Mouse (Mus musculus): ENCODE measurements around the gene Trpm3.
"Not testable (repeated sequence)": the region's sequence is repeated elsewhere in the genome, so short reads cannot be mapped to it uniquely, and the experiment has no call there.

Trpm3 gene

DNA sequence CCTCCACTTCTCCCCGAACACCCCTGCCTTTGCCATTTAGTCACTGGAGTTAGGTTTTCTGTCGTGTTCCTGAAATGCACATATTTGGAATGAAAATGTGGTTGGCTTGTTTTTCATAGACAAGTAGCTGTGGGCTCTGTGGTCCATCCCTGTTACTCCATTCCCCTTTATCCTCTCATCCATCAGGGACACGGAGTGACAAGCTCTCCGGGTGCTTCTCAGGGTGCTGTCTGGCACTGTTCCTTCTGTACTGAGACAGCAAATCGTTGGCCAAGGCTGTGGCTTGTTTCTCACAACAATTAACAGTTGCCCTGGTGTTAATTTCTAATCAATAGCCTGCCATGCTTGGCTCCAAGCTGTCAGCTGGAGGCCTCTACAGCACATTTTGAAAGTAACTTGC, 838.7 kb downstream of the Trpm3 start:
- no peak for DNase-seq (ENCODE audit: low spot score)

DNA sequence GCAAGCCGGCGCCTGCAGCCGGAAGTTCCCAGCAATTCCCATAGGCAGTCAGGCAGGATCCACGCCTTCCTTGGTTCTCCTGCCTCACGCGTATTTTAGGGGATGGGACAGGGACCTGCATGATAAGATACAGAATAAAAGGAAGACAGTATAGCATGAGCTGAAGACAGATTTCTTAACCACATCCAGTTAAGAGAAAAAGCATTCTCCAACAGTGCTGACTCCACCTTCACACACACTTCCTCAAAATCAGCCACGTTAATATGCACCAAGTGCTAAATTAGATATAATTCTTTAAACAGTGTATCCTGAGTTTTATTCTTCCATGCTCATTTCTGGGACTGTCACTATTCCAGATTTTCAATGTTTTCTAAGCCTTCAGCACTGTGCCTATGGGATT, 839.9 kb downstream of the Trpm3 start:
- no peak for DNase-seq (ENCODE audit: low spot score)

DNA sequence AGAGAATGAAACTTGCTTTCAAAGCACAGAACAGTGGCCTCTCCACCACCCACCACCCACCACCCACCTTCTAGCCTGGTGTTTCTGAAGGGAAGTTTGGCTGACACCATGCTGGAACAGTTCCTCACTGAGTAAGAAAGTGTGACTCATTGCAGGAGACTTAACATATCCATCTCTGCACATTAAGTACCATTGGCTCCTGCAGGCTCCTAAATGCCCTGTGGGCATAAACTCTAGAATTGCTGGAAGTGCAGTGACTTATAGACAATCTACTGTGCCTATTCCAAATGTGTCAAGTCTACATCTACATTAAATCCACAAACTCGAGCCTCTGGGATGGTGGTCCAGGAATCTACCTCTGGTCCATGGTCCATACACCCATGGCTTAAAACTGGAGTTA, 840.3 kb downstream of the Trpm3 start:
- DNase-seq (ENCODE audit: low spot score) = no peak

DNA sequence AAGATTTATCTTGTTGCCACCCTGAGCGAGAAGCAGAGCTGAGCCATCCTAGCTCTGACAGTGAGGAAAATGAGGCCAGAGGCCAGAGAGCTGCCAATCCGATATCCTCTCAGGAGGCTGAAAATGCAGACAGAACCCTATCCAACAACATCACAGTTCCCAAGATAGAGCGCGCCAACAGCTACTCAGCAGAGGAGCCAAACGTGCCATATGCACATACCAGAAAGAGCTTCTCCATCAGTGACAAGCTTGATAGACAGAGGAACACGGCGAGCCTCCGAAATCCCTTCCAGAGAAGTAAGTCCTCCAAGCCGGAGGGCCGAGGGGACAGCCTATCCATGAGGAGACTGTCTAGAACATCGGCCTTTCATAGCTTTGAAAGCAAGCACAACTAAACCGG, 849.1 kb downstream of the Trpm3 start:
- DNase-seq (ENCODE audit: low spot score) = no peak

DNA sequence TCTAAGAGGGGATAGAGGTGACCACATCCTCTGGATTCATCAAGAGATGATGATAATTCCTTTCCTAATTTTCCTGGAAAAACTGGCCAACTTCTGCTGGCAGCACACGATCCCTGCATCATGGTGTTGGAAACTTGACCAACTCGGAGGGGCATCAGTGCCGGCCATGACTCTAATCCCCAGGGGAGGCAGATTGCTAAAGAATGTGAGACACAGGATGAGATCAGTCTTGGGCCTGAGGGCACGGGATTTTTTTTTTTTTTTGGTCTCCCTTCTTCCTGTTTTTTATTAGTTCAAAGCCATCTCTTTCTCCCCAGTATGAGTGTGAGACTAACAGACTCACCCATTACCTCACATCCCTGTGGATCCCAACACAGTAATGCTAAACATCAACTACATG, 855.1 kb downstream of the Trpm3 start:
- DNase-seq (ENCODE audit: low spot score) = no peak

DNA sequence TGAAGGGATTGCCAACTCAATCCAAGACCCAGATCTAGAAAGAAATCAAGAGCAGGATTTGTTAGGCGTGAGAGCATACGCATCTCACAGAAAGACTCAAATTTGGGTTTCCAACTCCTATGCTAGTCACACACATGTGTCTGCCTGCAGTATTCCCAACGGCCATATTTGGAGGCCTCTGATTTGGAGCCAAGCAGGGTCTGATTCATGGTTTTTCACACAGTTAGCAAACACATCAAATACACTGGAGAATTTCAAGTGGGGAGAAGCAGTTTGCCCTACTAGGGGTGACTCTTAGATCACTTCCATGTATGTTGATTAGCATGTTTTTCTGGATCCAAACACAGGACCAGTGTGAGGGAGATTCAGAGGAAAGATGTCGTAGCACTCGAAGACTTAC, 855.7 kb downstream of the Trpm3 start:
- DNase-seq (ENCODE audit: low spot score) = no peak

DNA sequence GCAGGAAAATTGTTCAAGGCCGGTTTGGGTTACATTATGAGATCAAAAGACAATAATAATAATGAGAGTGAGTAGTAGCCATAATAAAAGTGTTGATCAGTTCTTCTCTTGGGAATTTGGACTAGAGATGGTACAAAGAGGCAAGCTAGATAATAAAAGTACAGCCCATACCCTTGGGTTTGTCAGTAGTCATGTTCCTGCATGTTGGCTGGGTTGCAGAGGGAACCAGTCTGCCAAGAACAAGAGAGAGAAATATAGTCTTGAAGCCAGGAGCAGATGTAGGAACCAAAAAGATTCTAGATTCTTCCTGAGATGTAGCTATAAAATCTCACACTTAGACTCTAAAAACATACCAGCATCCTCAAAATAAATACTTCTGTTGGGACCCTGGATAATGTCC, 861.4 kb downstream of the Trpm3 start:
- DNase-seq (ENCODE audit: low spot score) = no peak

DNA sequence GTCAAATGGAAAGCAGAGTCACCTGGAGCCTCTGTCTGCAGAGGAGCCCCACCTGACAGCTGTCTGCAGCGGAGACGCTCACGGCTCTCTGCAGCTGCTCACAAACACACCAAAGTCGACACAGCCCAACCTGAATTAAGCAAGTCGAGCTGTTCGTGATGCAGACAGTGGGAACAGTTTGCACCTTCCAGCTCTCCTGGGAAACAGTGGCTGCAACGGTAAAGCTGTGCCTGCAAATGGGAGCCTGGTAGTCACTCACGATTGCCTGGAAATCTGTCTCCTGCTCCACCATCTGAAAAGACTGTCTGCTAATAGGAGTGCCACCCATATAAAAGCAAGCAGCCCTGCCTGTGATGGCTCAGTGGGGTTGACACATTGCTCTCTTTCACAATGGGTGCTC, 865.0 kb downstream of the Trpm3 start:
- DNase-seq (ENCODE audit: low spot score) = peak; percentile 36

DNA sequence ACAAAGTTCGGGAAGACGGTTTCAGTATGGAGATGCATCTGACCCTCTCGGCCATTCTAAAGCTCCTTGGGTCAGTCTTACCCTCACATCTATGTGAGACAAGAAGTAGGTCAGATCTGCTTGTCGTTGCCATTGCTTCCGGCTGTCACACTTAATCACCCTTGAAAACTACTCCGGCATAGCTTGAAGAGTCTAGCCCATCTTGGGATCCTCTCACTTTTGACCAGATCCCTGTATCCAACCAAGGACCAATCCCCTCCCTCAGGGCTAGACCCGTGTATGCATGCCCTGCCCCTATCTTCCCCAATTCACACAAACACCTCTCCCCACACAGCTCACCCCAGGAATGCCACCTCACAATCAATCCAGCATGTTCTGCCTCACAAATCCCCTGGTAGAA, 867.0 kb downstream of the Trpm3 start:
- DNase-seq (ENCODE audit: low spot score) = no peak

DNA sequence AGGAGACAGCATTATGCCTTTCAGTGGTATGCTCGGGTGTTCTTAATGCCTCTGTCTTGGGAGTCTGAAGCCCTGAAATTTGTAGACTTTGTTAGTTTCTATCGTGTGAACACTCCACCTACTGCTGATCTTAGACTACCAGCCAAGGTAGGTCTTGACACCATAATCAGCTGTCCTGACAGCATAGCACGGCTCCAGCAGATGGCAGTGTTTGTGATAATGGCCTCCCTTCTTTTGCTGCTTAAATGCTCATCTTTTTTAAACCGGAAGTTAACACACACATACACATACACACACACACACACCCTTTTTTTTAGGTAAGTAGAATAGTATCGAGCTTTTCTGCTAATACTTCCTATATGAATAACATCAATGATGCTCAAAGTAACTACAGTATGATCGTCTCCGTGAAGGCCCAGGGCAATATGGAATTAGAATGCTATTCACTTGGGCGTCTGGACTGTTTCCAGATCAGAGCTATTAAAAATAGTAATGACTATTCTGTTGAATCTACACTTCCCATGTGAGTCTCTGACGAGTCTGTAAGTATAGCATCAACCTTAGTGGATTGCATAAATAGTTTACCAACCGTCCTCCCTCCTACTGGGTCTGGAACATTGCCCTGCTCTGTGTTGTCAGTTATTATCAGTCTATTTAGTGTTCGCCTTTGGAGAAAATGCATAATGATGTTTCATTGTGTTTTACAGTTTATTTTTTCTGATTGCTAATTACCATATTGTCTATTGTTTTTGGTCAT, 867.8 kb downstream of the Trpm3 start:
- DNase-seq (ENCODE audit: low spot score) = peak; percentile 60

DNA sequence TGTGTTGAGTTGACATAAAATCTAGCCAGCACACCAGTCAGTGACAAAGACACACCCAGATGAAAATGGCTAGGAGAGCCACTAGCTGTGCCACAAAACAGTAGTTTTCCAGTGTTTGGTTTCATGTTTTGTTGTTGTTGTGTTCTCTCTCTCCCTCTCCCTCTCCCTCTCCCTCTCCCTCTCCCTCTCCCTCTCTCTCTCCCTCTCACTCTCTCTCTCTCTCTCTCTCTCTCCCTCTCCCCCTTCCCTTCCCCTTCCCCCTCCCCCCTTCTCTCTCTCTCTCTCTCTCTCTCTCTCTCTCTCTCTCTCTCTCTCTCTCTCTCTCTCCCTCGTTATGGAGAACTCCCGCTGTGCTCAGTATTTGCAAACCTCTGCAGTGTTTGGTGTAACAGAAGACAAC, 874.8 kb downstream of the Trpm3 start:
- DNase-seq (ENCODE audit: low spot score) = no peak

DNA sequence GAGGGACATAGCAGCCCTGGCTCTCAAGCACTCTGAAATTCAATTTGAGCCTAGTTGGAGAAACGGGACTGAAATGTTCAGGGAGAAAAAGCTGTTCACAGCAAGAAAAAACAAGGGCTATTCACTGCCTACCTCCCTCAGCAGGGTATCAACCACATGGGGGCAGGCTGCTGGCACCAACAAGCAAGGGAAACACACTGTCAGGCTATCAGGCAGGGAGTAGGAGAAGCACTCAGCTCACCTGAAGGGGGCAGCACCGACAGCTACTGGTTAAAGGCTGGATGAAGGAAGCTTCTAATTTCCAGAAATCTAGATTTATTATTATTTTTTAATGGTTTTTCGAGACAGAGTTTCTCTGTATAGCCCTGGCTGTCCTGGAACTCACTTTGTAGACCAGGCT, 876.7 kb downstream of the Trpm3 start:
- no peak for DNase-seq (ENCODE audit: low spot score)

DNA sequence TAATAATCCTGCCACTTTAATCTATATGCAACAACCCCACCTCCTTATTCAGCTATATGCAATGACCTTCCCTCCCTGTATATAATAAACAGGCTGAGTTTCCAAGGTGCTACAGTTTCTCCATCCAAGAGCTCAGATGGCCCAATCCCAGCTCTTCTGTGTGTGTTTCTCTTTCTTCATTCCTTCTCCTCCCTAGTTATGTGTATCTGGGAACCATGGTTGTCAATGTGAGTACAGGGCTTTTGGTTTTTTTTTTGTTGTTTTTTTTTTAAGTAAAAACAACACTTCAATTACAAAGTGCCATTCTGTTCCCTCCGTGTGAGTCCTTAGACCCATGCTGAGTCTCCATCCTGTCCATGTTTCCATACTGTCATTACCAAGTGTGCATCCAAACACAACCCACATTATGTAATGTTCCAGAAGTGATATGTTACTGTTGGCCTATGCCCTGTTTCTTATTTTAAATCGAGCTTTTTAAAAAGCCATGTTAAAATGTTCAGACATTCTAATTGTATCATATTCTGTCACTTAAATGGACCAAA, 879.4 kb downstream of the Trpm3 start:
- no peak for DNase-seq (ENCODE audit: low spot score)

DNA sequence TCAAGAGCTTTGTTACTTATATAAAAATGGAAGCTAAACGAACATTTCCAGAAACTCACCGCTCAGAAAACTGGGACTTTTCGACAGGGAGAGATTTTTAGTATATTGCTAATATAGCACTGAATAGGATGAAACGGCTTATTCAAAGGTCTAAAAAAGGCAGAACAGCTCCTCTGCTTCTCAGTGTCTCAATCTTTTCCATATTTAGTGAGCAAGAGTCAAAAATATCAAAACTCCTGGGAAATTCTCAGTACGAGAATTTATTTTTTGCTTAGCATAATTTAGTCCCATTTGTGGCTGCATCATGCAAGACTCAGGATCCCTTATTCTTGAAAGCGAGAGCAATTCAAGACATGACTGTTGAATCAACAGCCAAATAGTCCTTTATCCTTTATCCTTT, 884.1 kb downstream of the Trpm3 start:
- DNase-seq (ENCODE audit: low spot score) = no peak

DNA sequence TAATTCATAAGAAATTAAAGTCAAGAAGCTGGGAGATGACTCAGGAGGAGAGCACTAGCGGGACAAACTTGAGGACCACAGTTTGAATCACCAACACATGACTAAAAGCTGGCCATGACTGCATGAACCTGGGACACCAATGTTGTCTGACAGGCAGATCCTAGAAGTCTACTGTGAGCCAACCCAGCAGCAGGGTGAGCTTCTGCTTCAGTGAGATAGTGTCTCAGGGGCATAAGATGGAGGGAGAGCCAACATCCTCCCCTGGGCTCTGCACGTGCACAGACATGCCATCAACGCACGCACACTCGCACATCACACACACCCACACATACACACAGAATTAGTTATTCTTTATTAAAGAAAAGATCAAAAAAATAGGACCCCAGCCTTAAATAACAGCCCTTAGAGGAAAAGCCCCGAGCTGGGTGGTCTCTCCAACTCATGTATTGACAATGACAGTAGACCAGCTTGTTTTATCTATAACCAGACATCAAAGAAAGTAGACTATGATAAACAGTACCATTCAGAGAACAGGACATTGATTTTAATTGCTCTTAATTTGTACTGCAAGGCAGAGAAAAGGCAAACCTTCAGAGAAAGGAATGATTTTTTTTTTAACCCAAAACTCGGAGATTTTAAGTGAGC, 884.6 kb downstream of the Trpm3 start:
- DNase-seq (ENCODE audit: low spot score) = no peak

DNA sequence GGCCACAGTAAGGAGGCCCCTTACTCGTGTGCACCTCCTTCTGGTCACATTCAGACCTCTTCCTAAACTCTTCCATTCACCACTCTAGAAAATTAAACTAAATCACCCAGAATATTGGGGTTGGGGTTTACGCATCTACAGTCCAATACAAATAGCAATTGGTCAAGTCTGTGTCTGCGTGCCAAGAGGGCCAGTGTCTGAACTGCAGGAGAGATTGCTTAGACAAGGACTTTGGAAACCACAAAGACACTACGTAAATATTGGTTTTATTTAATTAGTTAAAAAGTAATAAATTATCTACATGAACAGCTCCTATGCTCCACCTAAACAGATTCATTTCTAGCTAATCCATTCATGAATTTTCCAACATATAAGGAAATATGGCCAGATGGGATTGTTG, 886.0 kb downstream of the Trpm3 start:
- no peak for DNase-seq (ENCODE audit: low spot score)

DNA sequence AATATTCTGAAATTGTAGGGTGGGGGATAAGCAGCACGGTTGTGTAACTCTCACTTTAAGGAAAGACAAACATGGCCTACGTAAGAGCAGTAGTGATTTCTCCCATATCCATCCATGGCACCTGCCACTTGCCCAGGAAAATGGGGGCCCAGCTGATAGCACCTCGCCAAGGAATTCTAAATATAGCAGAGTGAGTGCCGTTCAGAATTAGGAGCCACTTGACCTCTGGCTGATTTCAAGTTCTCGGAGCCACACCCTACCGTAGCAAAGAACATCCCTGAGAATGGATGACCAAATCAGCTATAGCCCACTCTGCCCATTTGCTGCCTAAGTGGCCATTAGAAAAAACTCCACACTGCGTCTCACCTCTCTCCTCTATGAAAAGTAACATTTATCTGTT, 887.6 kb downstream of the Trpm3 start:
- no peak for DNase-seq (ENCODE audit: low spot score)

DNA sequence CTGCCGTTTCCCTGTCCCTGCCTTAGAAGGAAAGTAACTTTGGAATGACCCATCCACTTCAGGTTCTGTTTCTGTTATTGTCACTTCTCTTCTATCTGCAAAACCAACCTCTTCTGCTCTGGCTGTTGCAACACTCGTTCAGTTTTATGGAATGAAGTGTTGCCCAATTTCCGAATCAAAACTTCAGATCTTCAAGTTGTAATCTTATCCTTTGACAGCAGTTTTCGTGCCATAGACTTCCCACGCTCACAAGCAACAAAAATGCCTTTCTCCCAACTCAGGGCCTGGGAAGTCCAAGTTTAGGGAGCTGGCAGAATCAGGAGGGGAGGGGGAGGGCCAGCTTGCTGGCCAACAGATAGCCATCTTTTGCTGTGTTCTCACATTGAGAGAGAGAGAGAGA, 889.4 kb downstream of the Trpm3 start:
- DNase-seq (ENCODE audit: low spot score) = no peak

DNA sequence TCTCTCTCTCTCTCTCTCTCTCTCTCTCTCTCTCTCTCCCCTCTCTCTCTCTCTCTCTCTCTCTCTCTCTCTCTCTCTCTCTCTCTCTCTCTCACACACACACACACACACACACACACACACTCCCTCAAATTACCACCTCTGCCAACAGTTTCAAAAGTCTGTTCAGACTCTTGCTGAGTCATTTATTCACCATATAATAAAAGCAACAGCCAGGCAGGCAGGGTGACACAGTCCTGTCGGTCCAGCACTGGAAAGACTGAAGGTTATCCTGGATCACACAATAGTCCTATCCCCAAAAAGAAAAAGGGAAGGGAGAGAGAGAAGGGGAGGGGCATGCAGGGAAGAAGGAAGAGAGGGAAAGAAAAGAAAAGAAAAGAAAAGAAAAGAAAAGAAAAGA, 894.5 kb downstream of the Trpm3 start:
- not testable (repeated sequence) for DNase-seq (ENCODE audit: low spot score)

DNA sequence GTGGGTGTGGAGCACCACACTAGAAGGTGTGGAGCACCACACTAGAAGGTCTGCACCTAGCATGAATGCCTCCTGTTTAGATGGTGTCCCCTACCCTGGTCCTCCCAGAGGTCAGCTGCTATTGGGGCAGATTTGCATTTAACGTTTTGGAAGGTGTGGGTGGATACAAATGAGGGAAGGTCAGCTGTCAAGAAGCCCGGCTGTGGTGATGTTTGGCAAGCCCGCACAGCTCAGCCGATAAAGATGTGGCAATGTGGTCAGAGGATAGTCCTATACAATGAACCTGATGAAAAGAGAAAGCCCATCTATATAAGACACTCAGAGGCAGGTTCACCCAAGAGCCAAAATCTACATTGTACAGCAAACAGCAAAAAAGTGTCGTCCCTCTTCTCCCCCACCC, 895.3 kb downstream of the Trpm3 start:
- DNase-seq (ENCODE audit: low spot score) = no peak

DNA sequence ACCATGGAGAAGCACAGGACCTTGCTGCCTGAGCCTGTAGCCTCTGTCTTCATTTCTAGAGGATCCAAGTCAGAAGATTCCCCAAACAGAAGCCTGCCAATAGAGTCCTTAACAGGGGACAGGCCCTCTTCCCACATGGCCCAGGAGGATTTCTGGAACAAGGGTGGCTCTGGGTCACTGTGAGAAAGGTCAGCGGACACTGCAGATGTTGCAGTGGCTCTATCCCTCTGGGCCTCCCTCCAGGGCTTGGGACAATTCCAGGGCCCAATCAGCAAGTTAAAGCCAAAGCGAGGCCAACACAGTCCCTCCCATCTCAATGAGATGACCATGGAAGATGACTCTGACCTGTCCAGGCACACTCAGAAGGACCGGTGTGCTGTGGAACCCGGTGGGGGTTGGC, 896.1 kb downstream of the Trpm3 start:
- no peak for DNase-seq (ENCODE audit: low spot score)

DNA sequence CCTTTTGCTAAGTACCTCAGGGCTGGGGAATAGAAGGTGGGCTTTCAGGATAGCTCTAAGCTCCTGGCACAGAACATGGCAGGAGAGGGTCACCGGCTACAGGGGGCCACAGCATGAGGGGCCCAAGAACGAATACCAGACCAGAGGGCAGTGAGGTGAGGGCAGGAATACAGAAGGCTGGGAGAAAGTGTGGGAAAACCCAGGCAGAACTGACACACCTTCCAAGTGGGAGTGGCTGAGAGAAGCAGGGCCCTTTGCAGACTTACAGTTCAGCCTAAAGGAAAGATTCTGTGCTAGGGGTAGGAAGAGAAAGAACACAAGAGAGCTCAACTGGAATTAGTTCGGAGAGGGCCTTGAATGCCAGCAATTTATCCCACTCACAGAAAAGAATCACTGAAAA, 896.9 kb downstream of the Trpm3 start:
- DNase-seq (ENCODE audit: low spot score) = no peak

DNA sequence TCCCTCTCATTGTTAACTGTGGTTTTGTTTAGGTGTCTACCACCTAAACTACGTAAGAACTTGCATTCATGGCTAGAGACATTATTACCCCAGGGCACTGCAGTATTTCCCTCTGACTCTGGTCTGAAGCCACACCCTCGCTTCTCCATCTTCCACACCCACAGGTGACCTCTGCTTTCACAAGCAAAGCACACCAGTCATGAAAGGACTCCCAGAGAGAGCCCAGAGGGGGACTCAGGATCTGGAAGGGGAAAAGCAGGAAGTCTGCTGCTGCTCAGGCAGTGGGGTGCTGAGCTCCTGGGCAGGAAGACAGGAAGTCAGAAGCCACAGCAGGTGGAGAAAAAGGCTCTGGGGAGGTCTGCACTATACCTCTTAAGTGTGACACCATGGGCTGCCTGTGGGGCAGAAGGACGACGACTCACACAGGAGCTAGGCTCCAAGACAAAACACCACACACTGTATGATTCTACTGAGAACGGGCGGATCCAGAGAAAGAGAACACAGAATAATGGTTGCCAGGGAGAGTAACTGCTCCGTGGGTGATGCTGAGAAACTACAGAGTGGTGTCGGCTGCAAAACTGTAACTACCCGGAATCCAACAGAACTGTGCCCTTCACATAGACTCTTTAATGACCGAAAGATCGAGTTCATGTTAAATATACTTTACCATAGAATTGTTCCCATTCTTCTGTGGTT, 898.1 kb downstream of the Trpm3 start:
- no peak for DNase-seq (ENCODE audit: low spot score)
